Mouse (Mus musculus): ENCODE data around the gene Edaradd.

Edaradd gene

DNA sequence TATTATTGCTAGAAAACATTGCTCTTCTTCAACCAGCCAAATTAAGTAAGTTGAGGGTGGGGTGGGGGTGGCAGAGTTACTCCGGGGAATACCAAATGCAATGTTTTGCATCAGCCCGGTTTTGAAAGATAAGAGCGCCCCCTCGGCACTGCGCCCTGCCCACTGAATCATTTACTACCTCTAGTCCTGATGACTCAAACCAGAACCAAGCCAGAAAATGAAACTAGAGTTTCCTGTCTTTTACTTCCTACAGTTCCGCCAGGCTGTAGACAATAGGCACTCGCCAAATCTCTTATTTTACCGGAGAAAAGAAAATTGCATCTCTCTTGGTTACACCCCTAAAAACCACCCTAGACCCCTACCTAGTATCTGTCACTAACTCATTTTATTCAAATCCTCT is 59.8 kb downstream of the Edaradd start:
- peak; percentile 77 to 80 for DNase-seq

GRCm38 (mm10) chr13:12456711-12457110 is 63.5 kb downstream of the Edaradd start:
- DNase-seq: no peak

- DNase-seq: no peak
These were observed 65.4 kb downstream of the Edaradd start for GRCm38 (mm10) chr13:12454686-12455390.

DNA sequence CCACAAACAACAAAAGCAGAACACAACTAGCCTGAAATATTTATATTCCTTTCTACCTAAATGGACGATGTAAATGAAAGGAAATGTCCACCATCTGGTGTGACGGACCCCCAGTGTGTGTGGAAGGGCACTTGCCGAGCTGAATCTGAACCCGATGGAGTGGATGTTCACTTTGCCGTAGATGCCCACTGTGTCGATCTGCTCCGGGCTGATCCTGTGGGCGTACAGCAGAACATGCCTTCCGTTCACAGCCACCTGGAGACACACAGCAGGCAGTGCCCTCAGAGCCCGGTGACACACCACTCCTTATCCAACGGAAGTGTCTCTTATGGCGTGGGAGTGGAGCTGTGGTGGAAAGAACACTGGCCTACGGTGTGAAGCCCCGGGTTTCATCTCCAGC is 67.1 kb downstream of the Edaradd start:
- DNase-seq: no peak

- no peak for DNase-seq
These were observed 78.1 kb downstream of the Edaradd start for GRCm38 (mm10) chr13:12442008-12442587.

GRCm38 (mm10) chr13:12440813-12441212 is 79.4 kb downstream of the Edaradd start:
- DNase-seq: no peak

GRCm38 (mm10) chr13:12439586-12439985 is 80.7 kb downstream of the Edaradd start:
- no peak for DNase-seq

- no peak for DNase-seq
These were observed 86.4 kb downstream of the Edaradd start for GRCm38 (mm10) chr13:12433843-12434242.

DNA sequence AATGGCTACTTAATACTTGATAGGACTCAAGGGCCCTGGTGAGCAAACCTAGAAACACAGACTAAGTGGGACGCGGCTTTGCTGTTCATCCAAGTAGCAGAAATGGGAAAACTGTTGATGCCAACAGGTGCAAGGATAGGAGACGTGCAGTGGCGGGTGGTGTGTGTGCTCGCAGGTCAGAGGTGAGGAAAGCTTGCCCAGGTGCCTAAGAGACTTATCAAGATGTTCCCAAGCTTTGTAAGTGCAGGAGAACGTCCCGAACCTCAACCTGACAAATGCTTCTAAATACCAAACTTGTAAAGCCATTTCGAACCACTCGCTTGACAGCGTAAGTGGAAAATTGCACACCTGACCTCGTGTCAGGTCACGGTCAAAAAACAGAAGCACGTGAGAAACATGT is 91.7 kb downstream of the Edaradd start:
- DNase-seq: no peak
